Mouse (Mus musculus): ENCODE data around the gene Sh2b1. TPM values are rescaled to one million over a fixed set of nuclear protein-coding genes. Genes with fewer than 3 reads are reported as not detected.
"Not testable (repeated sequence)": the region's sequence is repeated elsewhere in the genome, so short reads cannot be mapped to it uniquely, and the experiment has no call there.

Gene Sh2b1
- total RNA-seq (2021) (10 to 100 TPM; 54.4 to 61.2 TPM), polyA plus RNA-seq (2012; rRNA removed) (90.7 and 93.9 TPM in 2 replicates)
- long read RNA-seq, transcript Sh2b1-202 (10 exons, 3,366 nt): major isoform, 6 of 53 reads
- long read RNA-seq, partial matches to known transcripts: 8 of 53 reads
- long read RNA-seq, other reads (novel, unspliced or antisense): 35 of 53 reads

- DNase-seq: peak; percentile 93
These were observed at the start of gene Sh2b1 for GRCm38 (mm10) chr7:126474993-126475581. TSS of gene Sh2b1 (minus strand) at chr7:126475424.

- no peak for DNase-seq
These were observed 48.1 kb upstream of the Sh2b1 start for GRCm38 (mm10) chr7:126523316-126523715.

- DNase-seq: peak; percentile 30
These were observed 44.3 kb upstream of the Sh2b1 start for GRCm38 (mm10) chr7:126519513-126519912.

- no peak for DNase-seq
These were observed 43.2 kb upstream of the Sh2b1 start for GRCm38 (mm10) chr7:126518261-126518941.

GRCm38 (mm10) chr7:126511287-126511686 is 36.1 kb upstream of the Sh2b1 start:
- peak; percentile 78 for DNase-seq

GRCm38 (mm10) chr7:126507126-126507778 is 32.0 kb upstream of the Sh2b1 start:
- peak; percentile 70 for DNase-seq

GRCm38 (mm10) chr7:126504913-126505312 is 29.7 kb upstream of the Sh2b1 start:
- no peak for DNase-seq

GRCm38 (mm10) chr7:126503273-126503878 is 28.2 kb upstream of the Sh2b1 start, which contains the start of gene Atxn2l:
TSS of gene Atxn2l (minus strand) at chr7:126503437.
- DNase-seq: peak; percentile 100

DNA sequence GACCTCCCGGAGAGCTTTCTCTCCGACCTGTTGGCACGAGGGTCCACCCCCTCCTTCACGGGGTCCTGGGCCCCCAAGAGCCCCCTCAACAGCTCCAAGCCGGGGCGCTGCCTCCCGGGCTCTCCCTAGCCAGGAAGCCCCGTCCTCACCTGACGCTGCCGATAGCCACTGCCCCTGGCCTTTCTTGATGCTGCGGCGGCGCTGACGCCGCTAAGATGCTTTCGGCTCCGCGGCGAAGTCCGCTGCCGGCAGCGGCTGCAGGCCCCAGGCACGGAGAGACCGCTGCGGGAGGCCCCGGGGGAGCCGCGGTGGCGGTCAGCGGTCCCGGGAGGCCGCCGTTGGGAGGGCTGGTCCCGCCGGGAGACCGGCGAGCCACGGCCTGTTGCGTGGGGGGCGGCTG is 27.5 kb upstream of the Sh2b1 start:
- no peak for DNase-seq

DNA sequence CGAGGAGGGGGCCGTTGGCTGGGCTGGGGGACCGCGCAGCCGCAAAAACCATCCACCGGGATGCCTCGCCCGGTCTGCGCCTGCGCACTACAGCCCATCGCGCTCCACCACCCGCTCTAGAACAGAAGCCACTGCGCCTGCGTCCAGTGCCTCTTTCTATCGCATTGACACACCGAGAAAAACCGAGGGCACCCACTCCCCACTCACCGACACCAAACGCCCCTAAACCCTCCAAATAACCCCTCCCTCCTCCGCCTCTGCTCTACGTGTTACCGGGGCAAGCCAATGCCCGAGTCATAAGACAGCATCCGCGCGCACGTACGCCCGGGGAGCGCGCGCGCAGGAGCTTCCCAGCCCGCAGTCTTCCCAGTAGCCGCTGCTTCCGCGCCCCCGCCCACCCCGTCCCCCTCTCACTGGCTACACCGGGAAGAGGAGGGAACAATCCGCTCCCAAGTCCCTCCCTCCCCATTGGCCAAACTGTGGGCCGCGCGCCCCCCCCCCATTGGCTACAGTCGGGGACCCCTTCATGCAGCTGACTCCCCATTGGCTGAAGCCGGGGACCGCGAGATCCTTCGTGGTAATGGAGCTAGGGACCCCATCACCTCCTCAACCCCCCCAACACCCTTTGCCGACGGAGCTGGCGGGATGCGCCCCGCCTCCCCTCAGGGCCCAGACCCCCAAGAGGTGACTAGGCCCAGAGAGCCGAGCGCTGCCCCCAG is 27.0 kb upstream of the Sh2b1 start:
- peak; percentile 95 for DNase-seq

- DNase-seq: no peak
These were observed 26.4 kb upstream of the Sh2b1 start for GRCm38 (mm10) chr7:126501684-126502022.

DNA sequence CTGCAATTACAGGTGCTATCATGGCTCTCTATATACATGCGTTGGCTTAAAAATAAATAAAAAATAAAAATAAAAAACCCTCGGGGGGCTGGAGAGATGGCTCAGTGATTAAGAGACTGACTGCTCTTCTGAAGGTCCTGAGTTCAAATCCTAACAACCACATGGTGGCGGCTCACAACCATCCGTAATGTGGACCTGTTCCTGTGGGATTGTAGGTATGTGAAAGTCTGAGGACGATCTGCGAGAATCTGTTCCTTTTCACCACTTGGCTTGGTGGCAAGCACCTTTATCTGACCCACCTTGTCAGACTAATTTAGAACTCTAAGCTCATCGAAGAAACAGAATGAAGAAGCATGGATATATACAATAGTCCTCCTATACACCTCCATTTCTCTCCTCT is 24.2 kb upstream of the Sh2b1 start:
- no peak for DNase-seq

- DNase-seq: no peak
These were observed 22.7 kb upstream of the Sh2b1 start for GRCm38 (mm10) chr7:126497966-126498365.

GRCm38 (mm10) chr7:126496475-126496874 is 21.3 kb upstream of the Sh2b1 start:
- no peak for DNase-seq

GRCm38 (mm10) chr7:126494120-126494519 is 18.9 kb upstream of the Sh2b1 start:
- DNase-seq: no peak

GRCm38 (mm10) chr7:126491973-126492372 is 16.7 kb upstream of the Sh2b1 start:
- DNase-seq: no peak

- no peak for DNase-seq
These were observed 15.8 kb upstream of the Sh2b1 start for GRCm38 (mm10) chr7:126491005-126491404.

DNA sequence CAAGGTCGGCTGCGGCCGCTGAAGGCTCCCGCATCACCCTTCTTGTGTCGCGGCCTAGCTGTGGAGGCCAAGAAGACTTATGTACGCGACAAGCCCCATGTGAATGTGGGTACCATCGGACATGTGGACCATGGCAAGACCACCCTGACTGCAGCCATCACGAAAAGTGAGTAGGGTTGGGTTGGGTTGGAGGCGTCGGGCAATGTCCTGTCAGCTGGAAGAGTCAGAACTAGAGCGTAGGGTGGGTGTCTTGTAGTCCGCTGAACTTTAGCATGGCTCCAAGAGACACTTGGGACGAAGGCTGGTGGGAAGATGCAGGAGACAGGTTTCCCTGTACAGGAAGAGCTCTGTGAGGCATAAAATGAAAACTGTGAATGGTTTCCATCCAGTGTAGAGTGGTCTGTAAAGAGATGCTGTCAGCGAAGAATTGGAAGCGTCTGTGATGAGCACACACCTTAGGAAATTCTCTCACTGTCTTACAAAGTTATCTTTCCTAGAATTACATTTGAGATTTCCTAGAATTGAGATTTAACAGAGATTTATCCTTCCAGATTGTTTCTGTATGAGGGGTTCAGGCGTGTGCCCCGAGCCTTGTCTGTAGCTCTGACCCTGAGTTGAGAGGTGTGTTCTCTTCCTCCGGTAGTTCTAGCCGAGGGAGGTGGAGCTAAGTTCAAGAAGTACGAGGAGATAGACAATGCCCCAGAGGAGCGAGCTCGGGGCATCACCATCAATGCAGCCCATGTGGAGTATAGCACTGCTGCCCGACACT is 12.6 kb upstream of the Sh2b1 start:
- DNase-seq: not testable (repeated sequence)

DNA sequence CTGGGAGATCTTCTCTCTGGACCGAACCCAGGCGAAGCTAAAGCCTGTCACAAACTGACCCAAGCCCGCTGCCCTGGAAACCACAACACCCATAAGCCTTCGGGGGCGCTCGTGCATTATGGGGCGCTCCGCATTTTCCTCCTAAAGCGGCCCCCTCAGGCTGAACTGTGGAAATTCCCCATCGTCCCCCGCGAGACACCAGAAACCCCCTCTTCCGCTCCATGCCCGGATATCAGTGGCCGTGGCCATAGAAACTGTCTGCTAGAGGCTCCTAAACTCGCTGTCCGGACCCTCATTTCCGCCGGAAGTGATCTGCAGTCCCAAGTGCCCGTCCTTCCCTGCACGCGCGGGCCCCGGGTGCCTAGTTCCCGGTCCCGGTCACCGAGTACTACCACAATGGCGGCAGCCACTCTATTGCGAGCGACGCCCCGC is 11.8 kb upstream of the Sh2b1 start, which contains the start of gene Tufm:
Gene Tufm (plus strand): TSS at position 310 of the 432 bp plus-strand sequence.
- peak; percentile 97 for DNase-seq

DNA sequence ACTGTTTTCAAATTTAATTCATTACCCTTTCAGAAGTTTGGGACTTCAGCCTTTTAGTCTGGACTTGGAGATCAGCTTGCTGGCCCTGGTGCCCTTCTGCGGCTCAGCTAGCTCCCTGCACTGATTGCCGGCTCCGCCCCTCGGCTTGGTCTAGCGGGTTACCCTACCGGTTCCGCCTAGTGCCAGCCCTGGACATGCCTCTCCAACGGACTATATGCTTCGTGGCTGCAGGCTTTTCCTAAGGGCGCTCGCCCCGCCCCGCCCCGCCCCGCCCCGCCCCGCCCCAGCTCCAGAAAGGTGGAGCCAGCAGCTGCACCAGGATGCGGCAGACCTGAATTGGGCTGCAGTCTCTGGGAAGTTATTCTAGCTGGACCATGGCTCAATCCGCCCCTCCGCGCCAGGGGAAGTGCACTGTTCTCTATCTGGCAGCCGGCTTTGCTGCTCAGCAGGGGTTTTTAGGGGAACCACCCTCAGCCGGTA is 7.2 kb upstream of the Sh2b1 start:
- peak; percentile 95 for DNase-seq

GRCm38 (mm10) chr7:126481699-126482098 is 6.5 kb upstream of the Sh2b1 start:
- no peak for DNase-seq
